Mouse (Mus musculus) G1E (cell line): ENCODE measurements at regions not wholly inside any gene's neighbourhood (a gene's known extent, or its start where the extent isn't known, plus 50 kb on each side); places are given as distances from the start of the nearest gene placed in this dataset.

Source experiments
- CTCF ChIP-seq: IDR thresholded peaks from 2 replicates; pipeline ENCODE4 v1.5.1; 2012; ENCODE audit warnings: low read depth, low read length, inconsistent platforms, mixed read lengths
- GATA1 ChIP-seq: IDR thresholded peaks from 2 replicates; pipeline ENCODE4 v1.6.1; 2012; ENCODE audit warnings: borderline replicate concordance, low read length, inconsistent platforms, mixed read lengths
- GATA2 ChIP-seq: IDR thresholded peaks from 2 replicates; pipeline ENCODE4 v1.6.1; 2012; ENCODE audit warnings: low read depth, low read length, inconsistent platforms, borderline replicate concordance
- POLR2AphosphoS5 ChIP-seq: IDR thresholded peaks from 2 replicates; pipeline ENCODE4 v1.6.1; 2012; ENCODE audit warnings: low read depth, low read length, inconsistent platforms; ENCODE audit not compliant: insufficient replicate concordance
- TAL1 ChIP-seq: conservative IDR thresholded peaks from 2 replicates; pipeline ENCODE4 v1.6.1; 2012; ENCODE audit warnings: low read depth, low read length, inconsistent platforms, mixed read lengths

DNA sequence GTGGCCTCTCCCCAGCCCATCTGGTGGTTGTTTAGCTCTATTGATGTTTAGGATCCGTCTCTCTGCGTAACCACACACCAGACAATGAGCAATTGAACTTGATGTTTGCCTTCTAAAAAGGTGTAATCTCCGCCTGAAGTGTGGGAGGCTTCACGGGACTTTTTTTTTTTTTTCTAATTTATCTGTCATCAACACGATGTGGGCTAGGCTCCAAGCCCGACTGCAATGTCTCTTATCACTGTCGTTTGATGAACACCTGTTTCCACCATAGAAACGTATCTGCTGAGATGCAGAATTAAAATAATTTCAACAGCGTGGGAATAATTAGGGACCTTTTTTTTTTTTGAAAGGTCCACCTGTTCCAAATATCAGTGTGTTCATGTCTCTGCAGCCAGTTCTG, 257.0 kb upstream of the Dnajc19 start:
- TF ChIP-seq CTCF (no peak), TAL1 (no peak), GATA1 (no peak), POLR2AphosphoS5 (no peak), GATA2 (no peak)
